Comparison of ENCODE assay signal across 17 mouse cellular contexts in genomic region chr12:25254716-25255115, GRCm38 (mm10).
DNase-seq lines count a peak whose midpoint lies in the region; ATAC-seq and TF ChIP-seq lines count a peak whose summit lies in the region.
"Had no signal": no experiment of that assay in that cellular context is flagged by ENCODE, and none has a peak within 500 bp of the region (broad histone marks: within the 10 kb centered on the region; RNA-seq: fewer than 3 reads in every experiment).

No protein-coding gene starts in this region.

- TF ChIP-seq POLR2A in CH12.LX (IDR thresholded peaks at IDR 0.05; ENCODE audit: low read depth, low read length): no peak

- H3K36me3 ChIP-seq in CH12.LX (replicated peaks in 1 of 2; ENCODE audit: control insufficient read depth in 1 of 2, insufficient read depth in 1 of 2, low read length in 1 of 2): no peaks in the 10 kb centered on the region
- no peaks in the 10 kb centered on the region for H3K36me3 ChIP-seq in embryonic facial prominence, embryonic 10.5 days (replicated peaks)
- H3K36me3 ChIP-seq: embryonic facial prominence, embryonic 15.5 days; heart, embryonic 10.5 days; midbrain, embryonic 10.5 days; neural tube, embryonic 15.5 days had no signal

- no peak overlapping the region for H3K4me3 ChIP-seq in CH12.LX (replicated peaks in 1 of 3; ENCODE audit: low read depth in 2 of 3, low read length in 2 of 3, poor library complexity in 1 of 3)
- H3K4me3 ChIP-seq in embryonic facial prominence, embryonic 10.5 days: no peak overlapping the region
- H3K4me3 ChIP-seq: embryonic facial prominence, embryonic 15.5 days; heart, embryonic 10.5 days; midbrain, embryonic 10.5 days; neural tube, embryonic 15.5 days had no signal

- peaks cover 10% of the 10 kb centered on the region for H3K9me3 ChIP-seq in CH12.LX (replicated peaks; ENCODE audit: low read length)
- peaks cover 6% of the 10 kb centered on the region for H3K9me3 ChIP-seq in embryonic facial prominence, embryonic 10.5 days
- H3K9me3 ChIP-seq: embryonic facial prominence, embryonic 15.5 days; heart, embryonic 10.5 days had no signal

- peak; percentile 81 for ATAC-seq in inflammation-experienced regulatory T-cells, adult 6 months
- ATAC-seq: lung, postnatal 0 days had no signal

- no peak overlapping the region for H3K9ac ChIP-seq in CH12.LX (ENCODE audit: insufficient read depth, low read depth)
- H3K9ac ChIP-seq: embryonic facial prominence, embryonic 15.5 days; neural tube, embryonic 15.5 days had no signal

- in situ Hi-C loops in CH12.LX (cut with MboI; ENCODE audit: low pct_ligation_motif_present, low pct_unique_long_range_greater_than_20kb, low sequenced_read_pairs): no loop called here

- H3K4me2 ChIP-seq in CH12.LX (ENCODE audit: insufficient read depth, low read depth, poor library complexity, severe bottlenecking): peak overlapping the region; percentile 46; the same call in 1 of the 2 replicates
- H3K4me2 ChIP-seq: embryonic facial prominence, embryonic 15.5 days; neural tube, embryonic 15.5 days had no signal

- H3K79me2 ChIP-seq in CH12.LX (replicated peaks; ENCODE audit: control insufficient read depth, extremely low read depth, insufficient read depth, poor library complexity, severe bottlenecking): no peaks in the 10 kb centered on the region

- H3K4me1 ChIP-seq in CH12.LX (ENCODE audit: control insufficient read depth in 1 of 2, insufficient read depth in 2 of 2): peaks cover 4 to 23% of the 10 kb centered on the region in 2 experiments
- H3K4me1 ChIP-seq in embryonic facial prominence, embryonic 10.5 days: peaks cover 19% of the 10 kb centered on the region
- H3K4me1 ChIP-seq: embryonic facial prominence, embryonic 15.5 days; neural tube, embryonic 15.5 days had no signal

- peak; percentile 47 for TF ChIP-seq EP300 in CH12.LX (IDR thresholded peaks at IDR 0.05; ENCODE audit: low read length)

- dilution Hi-C loops in CH12.LX (cut with MboI; ENCODE audit: extremely low pct_ligation_motif_present, extremely low pct_unique_long_range_greater_than_20kb, low sequenced_read_pairs): no loop called here

- H3K27me3 ChIP-seq in CH12.LX (replicated peaks): no peaks in the 10 kb centered on the region
- H3K27me3 ChIP-seq in embryonic facial prominence, embryonic 10.5 days (replicated peaks; ENCODE audit: low read depth, poor library complexity, severe bottlenecking): 0 out of 2 replicates have a peak, but pooled peaks cover 4% of the 10 kb centered on the region
- H3K27me3 ChIP-seq: embryonic facial prominence, embryonic 15.5 days; neural tube, embryonic 15.5 days had no signal

- DNase-seq in 416B (ENCODE audit: low read depth) (peak; percentile 52), CH12.LX (ENCODE audit: extremely low read depth) (peak; percentile 31)
- DNase-seq in thymus, postnatal 0 days (ENCODE audit: low spot score): peak; percentile 70
- DNase-seq in Muller cell, postnatal 12 days (ENCODE audit: inconsistent ontology term): no peak
- no peak for DNase-seq in cerebellum, postnatal 25 days
- no peak for DNase-seq in embryonic facial prominence, embryonic 10.5 days (ENCODE audit: low spot score)
- DNase-seq: cerebellum, adult 11 months; gastrocnemius, postnatal 25 days; heart, postnatal 14 days; layer of hippocampus, adult 9-11 months; retina, postnatal 1 day had no signal

- no peak for TF ChIP-seq CTCF in CH12.LX (conservative IDR thresholded peaks at IDR 0.05 in 1 of 2, IDR thresholded peaks at IDR 0.05 in 1 of 2; ENCODE audit: low read depth in 2 of 2, low read length in 2 of 2)

- WGBS in embryonic facial prominence, embryonic 10.5 days: 89% methylated on average over 6 of the region's 6 CpGs

- no peak overlapping the region for H3K27ac ChIP-seq in CH12.LX (ENCODE audit: insufficient read depth, low read depth)
- H3K27ac ChIP-seq in embryonic facial prominence, embryonic 10.5 days (replicated peaks): no peak overlapping the region
- H3K27ac ChIP-seq: embryonic facial prominence, embryonic 15.5 days; midbrain, embryonic 10.5 days; neural tube, embryonic 15.5 days had no signal

- TF ChIP-seq RAD21 in CH12.LX (IDR thresholded peaks at IDR 0.05; ENCODE audit: low read depth, low read length): no peak

TF ChIP-seq in CH12.LX, 34 proteins besides CTCF, POLR2A, EP300 and RAD21:
- no peak for TF ChIP-seq ZC3H11A (IDR thresholded peaks at IDR 0.05; ENCODE audit: low read depth, low read length)
- peak; percentile 27; the same call in 1 of the 2 replicates for TF ChIP-seq IRF4 (IDR thresholded peaks at IDR 0.05; ENCODE audit: low read depth, low read length)

Comparison
In these comparisons a context has a peak if more than half of its experiments do, and no peak if none do; other contexts are left out.
1. DNase-seq: peak in 416B (single experiment), CH12.LX (single experiment) and thymus, postnatal 0 days (single experiment); none in Muller cell, postnatal 12 days (single experiment), cerebellum, postnatal 25 days (0 of 2) and embryonic facial prominence, embryonic 10.5 days (single experiment).